Mouse (Mus musculus): ENCODE results near the gene Hdgf. TPM values are rescaled to one million over a fixed set of nuclear protein-coding genes. Genes with fewer than 3 reads are reported as not detected.

Gene Hdgf
- polyA plus RNA-seq, 1 experiment from 2014 or later: 229 TPM

- DNase-seq (ENCODE audit: low spot score): no peak
- Histone ChIP-seq H3K27me3 (ENCODE audit: insufficient read depth, poor library complexity, severe bottlenecking) (no peaks in the 10 kb centered on the region), H3K36me3 (peaks cover 40% of the 10 kb centered on the region), H3K27ac (peak overlapping the region; percentile 97), H3K4me3 (peak overlapping the region; percentile 75), H3K9me3 (no peaks in the 10 kb centered on the region), H3K4me1 (replicated peaks) (peaks cover 74% of the 10 kb centered on the region)
- 15% methylated on average over 12 of the region's 12 CpGs for WGBS
Measured at GRCm38 (mm10) chr3:87951946-87952345, 45.8 kb downstream of the Hdgf start.

- Histone ChIP-seq H3K4me1 (replicated peaks) (peaks cover 72% of the 10 kb centered on the region), H3K27ac (peak overlapping the region; percentile 97), H3K4me3 (peak overlapping the region; percentile 75), H3K9me3 (no peaks in the 10 kb centered on the region), H3K36me3 (peaks cover 40% of the 10 kb centered on the region), H3K27me3 (ENCODE audit: insufficient read depth, poor library complexity, severe bottlenecking) (no peaks in the 10 kb centered on the region)
- peak; percentile 60 for DNase-seq (ENCODE audit: low spot score)
- 3% methylated on average over 5 of the region's 5 CpGs for WGBS
Measured at GRCm38 (mm10) chr3:87952440-87952839, 46.3 kb downstream of the Hdgf start.

DNA sequence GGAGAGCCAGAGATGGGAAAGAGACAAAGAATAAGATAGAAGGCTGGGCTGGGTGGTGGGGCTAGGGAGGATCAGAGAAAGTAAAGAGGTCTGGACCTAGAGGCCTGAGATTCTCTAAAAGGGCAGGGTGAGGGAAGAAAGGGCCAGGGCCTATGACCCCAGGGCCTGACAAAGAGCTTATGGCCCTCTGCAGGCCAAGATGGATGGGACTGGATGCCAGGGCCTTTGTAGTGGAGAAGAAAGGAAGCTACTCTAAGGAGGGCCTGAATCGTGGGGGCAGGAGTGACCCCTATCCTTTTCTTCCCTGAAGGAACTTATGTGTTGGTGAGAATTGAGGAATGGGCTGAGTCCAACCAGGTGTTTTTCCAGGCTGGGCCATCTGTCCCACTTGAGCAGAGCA lies 51.9 kb downstream of the Hdgf start:
- peak; percentile 74 for DNase-seq (ENCODE audit: low spot score)
- no peaks in the 10 kb centered on the region for H3K9me3 ChIP-seq
- peak overlapping the region; percentile 57; the same call in 1 of the 2 replicates for H3K4me3 ChIP-seq
- H3K27me3 ChIP-seq (ENCODE audit: insufficient read depth, poor library complexity, severe bottlenecking): no peaks in the 10 kb centered on the region
- peak overlapping the region; percentile 94 for H3K27ac ChIP-seq
- H3K4me1 ChIP-seq (replicated peaks): peaks cover 57% of the 10 kb centered on the region
- H3K36me3 ChIP-seq: peaks cover 23% of the 10 kb centered on the region
- 0% methylated on average over 1 of the region's 1 CpGs for WGBS

DNA sequence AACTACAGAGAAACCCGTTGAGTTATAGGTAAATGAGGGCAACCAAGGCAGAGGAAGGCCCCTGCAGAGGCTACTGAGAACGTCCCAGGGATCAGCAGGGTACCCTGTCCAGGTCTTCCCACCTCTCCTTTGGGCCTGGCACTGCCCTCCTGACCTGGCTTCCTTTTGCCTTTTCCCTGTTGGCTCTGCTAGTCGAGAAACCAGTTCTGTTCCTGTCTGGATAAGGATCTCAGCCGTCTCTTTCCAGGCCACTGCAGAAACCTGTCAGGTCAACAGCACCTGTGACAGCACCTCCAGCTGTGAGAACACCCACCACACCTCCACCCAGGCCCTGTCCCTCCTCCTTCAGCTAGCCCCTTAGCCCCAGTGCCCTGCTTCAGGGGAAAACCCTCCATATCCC lies 52.4 kb downstream of the Hdgf start:
- no peak for DNase-seq (ENCODE audit: low spot score)
- 15% methylated on average over 4 of the region's 4 CpGs for WGBS
- peaks cover 19% of the 10 kb centered on the region for H3K36me3 ChIP-seq
- peak overlapping the region; percentile 94 for H3K27ac ChIP-seq
- peak overlapping the region; percentile 57 for H3K4me3 ChIP-seq
- H3K9me3 ChIP-seq: no peaks in the 10 kb centered on the region
- peaks cover 52% of the 10 kb centered on the region for H3K4me1 ChIP-seq (replicated peaks)
- H3K27me3 ChIP-seq (ENCODE audit: insufficient read depth, poor library complexity, severe bottlenecking): no peaks in the 10 kb centered on the region

- peak; percentile 75 for DNase-seq (ENCODE audit: low spot score)
- H3K27ac ChIP-seq: peak overlapping the region; percentile 94
- no peaks in the 10 kb centered on the region for H3K27me3 ChIP-seq (ENCODE audit: insufficient read depth, poor library complexity, severe bottlenecking)
- peak overlapping the region; percentile 57 for H3K4me3 ChIP-seq
- peaks cover 14% of the 10 kb centered on the region for H3K36me3 ChIP-seq
- H3K4me1 ChIP-seq (replicated peaks): peaks cover 50% of the 10 kb centered on the region
- 27% methylated on average over 1 of the region's 1 CpGs for WGBS
- no peaks in the 10 kb centered on the region for H3K9me3 ChIP-seq
Measured at GRCm38 (mm10) chr3:87958967-87959366, 52.8 kb downstream of the Hdgf start.

DNA sequence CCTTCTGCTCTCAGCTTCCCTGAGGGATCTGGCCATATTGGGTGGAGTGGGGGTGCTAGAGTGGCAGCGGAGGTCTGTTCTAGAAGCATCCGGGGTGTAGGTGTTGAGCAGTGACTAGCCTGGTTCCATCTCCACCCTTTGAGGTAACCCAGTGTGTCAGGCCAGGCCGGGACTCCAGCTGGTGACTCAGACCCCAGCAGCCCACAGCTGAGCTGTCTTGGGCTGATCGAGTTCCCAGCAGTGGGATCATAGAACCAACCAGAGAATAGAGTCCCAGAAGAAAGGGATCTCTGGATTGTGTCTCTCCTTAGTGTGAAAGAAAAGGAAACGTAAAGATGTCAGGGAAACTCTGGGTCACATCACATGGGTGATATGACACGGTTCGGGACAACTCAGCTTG lies 53.2 kb downstream of the Hdgf start:
- H3K36me3 ChIP-seq: peaks cover 10% of the 10 kb centered on the region
- H3K27ac ChIP-seq: peak overlapping the region; percentile 94
- H3K27me3 ChIP-seq (ENCODE audit: insufficient read depth, poor library complexity, severe bottlenecking): no peaks in the 10 kb centered on the region
- 44% methylated on average over 7 of the region's 7 CpGs for WGBS
- peaks cover 50% of the 10 kb centered on the region for H3K4me1 ChIP-seq (replicated peaks)
- no peaks in the 10 kb centered on the region for H3K9me3 ChIP-seq
- H3K4me3 ChIP-seq: peak overlapping the region; percentile 57; the same call in 1 of the 2 replicates
- no peak for DNase-seq (ENCODE audit: low spot score)

- no peaks in the 10 kb centered on the region for H3K27me3 ChIP-seq (ENCODE audit: insufficient read depth, poor library complexity, severe bottlenecking)
- 3% methylated on average over 10 of the region's 10 CpGs for WGBS
- peak overlapping the region; percentile 57 for H3K4me3 ChIP-seq
- H3K27ac ChIP-seq: peak overlapping the region; percentile 94
- H3K4me1 ChIP-seq (replicated peaks): peaks cover 50% of the 10 kb centered on the region
- no peak for DNase-seq (ENCODE audit: low spot score)
- H3K9me3 ChIP-seq: no peaks in the 10 kb centered on the region
- H3K36me3 ChIP-seq: peaks cover 2% of the 10 kb centered on the region; the same call in 1 of the 2 replicates
Measured at GRCm38 (mm10) chr3:87960191-87960585, 54.1 kb downstream of the Hdgf start.

- peak overlapping the region; percentile 94 for H3K27ac ChIP-seq
- no peaks in the 10 kb centered on the region for H3K9me3 ChIP-seq
- peak; percentile 95 for DNase-seq (ENCODE audit: low spot score)
- no peaks in the 10 kb centered on the region for H3K27me3 ChIP-seq (ENCODE audit: insufficient read depth, poor library complexity, severe bottlenecking)
- no peaks in the 10 kb centered on the region for H3K36me3 ChIP-seq
- under 1% methylated on average over 27 of the region's 27 CpGs for WGBS
- H3K4me1 ChIP-seq (replicated peaks): peaks cover 50% of the 10 kb centered on the region
- peak overlapping the region; percentile 57 for H3K4me3 ChIP-seq
Measured at GRCm38 (mm10) chr3:87960586-87961191, 54.6 kb downstream of the Hdgf start.

Other genes starting within 250 kb of the Hdgf start
- gene Lrrc71, start 157.7 kb upstream of the Hdgf start, polyA plus RNA-seq (2016; fragmentation: Nextera tagmentation; extraction: Ambion mirVana): 0.49 and 1.2 TPM in 2 replicates
- 9.0 and 23.4 TPM in 2 replicates for gene Ntrk1, start 111.2 kb upstream of the Hdgf start, polyA plus RNA-seq (2016; fragmentation: Nextera tagmentation; extraction: Ambion mirVana)
- gene Insrr, start 109.4 kb upstream of the Hdgf start, polyA plus RNA-seq (2016; fragmentation: Nextera tagmentation; extraction: Ambion mirVana): 0.48 and 0.72 TPM in 2 replicates
- gene Pear1, start 82.0 kb upstream of the Hdgf start, polyA plus RNA-seq (2016; fragmentation: Nextera tagmentation; extraction: Ambion mirVana): 19.6 and 19.9 TPM in 2 replicates
- 0.06 and 0.21 TPM in 2 replicates for gene Sh2d2a, start 59.6 kb upstream of the Hdgf start, polyA plus RNA-seq (2016; fragmentation: Nextera tagmentation; extraction: Ambion mirVana)
- gene Prcc, start 20.7 kb upstream of the Hdgf start, polyA plus RNA-seq (2016; fragmentation: Nextera tagmentation; extraction: Ambion mirVana): 18.7 and 19.1 TPM in 2 replicates
- gene Mrpl24, start 13.2 kb downstream of the Hdgf start, polyA plus RNA-seq (2016; fragmentation: Nextera tagmentation; extraction: Ambion mirVana): 74.7 and 76.1 TPM in 2 replicates
- 73.3 and 75.7 TPM in 2 replicates for gene Isg20l2, start 24.0 kb downstream of the Hdgf start, polyA plus RNA-seq (2016; fragmentation: Nextera tagmentation; extraction: Ambion mirVana)
- 18.9 and 20.9 TPM in 2 replicates for gene Rrnad1, start 24.4 kb downstream of the Hdgf start, polyA plus RNA-seq (2016; fragmentation: Nextera tagmentation; extraction: Ambion mirVana)
- 956 and 1,072 TPM in 2 replicates for gene Crabp2, start 42.3 kb downstream of the Hdgf start, polyA plus RNA-seq (2016; fragmentation: Nextera tagmentation; extraction: Ambion mirVana)
- gene Nes, start 64.8 kb downstream of the Hdgf start, polyA plus RNA-seq (2016; fragmentation: Nextera tagmentation; extraction: Ambion mirVana): 109 and 143 TPM in 2 replicates
- gene Bcan, start 93.9 kb downstream of the Hdgf start, polyA plus RNA-seq (2016; fragmentation: Nextera tagmentation; extraction: Ambion mirVana): 0.91 and 0.95 TPM in 2 replicates
- gene Hapln2, start 121.3 kb downstream of the Hdgf start, polyA plus RNA-seq (2016; fragmentation: Nextera tagmentation; extraction: Ambion mirVana): 0.11 and 0.14 TPM in 2 replicates
- gene Gpatch4, start 136.8 kb downstream of the Hdgf start, polyA plus RNA-seq (2016; fragmentation: Nextera tagmentation; extraction: Ambion mirVana): 34.2 and 49.2 TPM in 2 replicates
- 125 and 142 TPM in 2 replicates for gene Naxe, start 152.2 kb downstream of the Hdgf start, polyA plus RNA-seq (2016; fragmentation: Nextera tagmentation; extraction: Ambion mirVana)
- 0.09 TPM in 1 of 2 replicates, not detected in the other for gene Ttc24, start 172.0 kb downstream of the Hdgf start, polyA plus RNA-seq (2016; fragmentation: Nextera tagmentation; extraction: Ambion mirVana)
- gene Iqgap3, start 175.7 kb downstream of the Hdgf start, polyA plus RNA-seq (2016; fragmentation: Nextera tagmentation; extraction: Ambion mirVana): 19.5 and 24.3 TPM in 2 replicates
- gene Mef2d, start 236.1 kb downstream of the Hdgf start, polyA plus RNA-seq (2016; fragmentation: Nextera tagmentation; extraction: Ambion mirVana): 10.2 and 15.1 TPM in 2 replicates

Data from hindbrain, embryonic 10.5 days (tissue).